Mouse (Mus musculus) neural tube, embryonic 11.5 days (tissue): Measurements from ENCODE around the gene Gm6169. TPM values are rescaled to one million over a fixed set of nuclear protein-coding genes. Genes with fewer than 3 reads are reported as not detected.

Experiments
- ATAC-seq: fragments of 200-750 bp; cut with Nextera tagmentation; 2 replicates; pipeline ENCODE4 v1.8.0; 2017; ENCODE audit warnings: moderate number of reproducible peaks, mild to moderate bottlenecking, moderate TSS enrichment, moderate library complexity; ENCODE audit not compliant: insufficient read depth, low FRiP score, low TSS enrichment
- DNase-seq: peaks from one replicate; pipeline ENCODE4 v3.0.0-alpha.2; 2015; ENCODE audit warnings: low spot score
- H3K27ac ChIP-seq: fragments of 300-500 bp; sonication (generic); 2 replicates; pipeline ENCODE4 v1.5.1; 2014; ENCODE audit warnings: low read depth, mild to moderate bottlenecking, low read length
- H3K27me3 ChIP-seq: fragments of 300-500 bp; sonication (generic); 2 replicates; pipeline ENCODE4 v1.6.1; 2014; ENCODE audit warnings: mild to moderate bottlenecking, low read length, mixed read lengths; ENCODE audit not compliant: control insufficient read depth, insufficient read depth
- H3K36me3 ChIP-seq: fragments of 300-500 bp; sonication (generic); 2 replicates; pipeline ENCODE4 v1.6.1; 2014; ENCODE audit warnings: mild to moderate bottlenecking, low read length, moderate library complexity, mixed read lengths; ENCODE audit not compliant: control insufficient read depth, insufficient read depth
- H3K4me1 ChIP-seq: fragments of 300-500 bp; sonication (generic); 2 replicates; pipeline ENCODE4 v1.6.1; 2014; ENCODE audit warnings: low read length, mixed read lengths; ENCODE audit not compliant: control insufficient read depth, insufficient read depth
- H3K4me2 ChIP-seq: fragments of 300-500 bp; sonication (generic); 2 replicates; pipeline ENCODE4 v1.6.1; 2014; ENCODE audit warnings: low read depth, mild to moderate bottlenecking, moderate library complexity
- H3K4me3 ChIP-seq: fragments of 300-500 bp; sonication (generic); 2 replicates; pipeline ENCODE4 v1.5.1; 2014; ENCODE audit warnings: low read depth, low read length
- H3K9ac ChIP-seq: fragments of 300-500 bp; sonication (generic); 2 replicates; pipeline ENCODE4 v1.6.1; 2014; ENCODE audit warnings: mild to moderate bottlenecking, low read length
- H3K9me3 ChIP-seq: fragments of 300-500 bp; sonication (generic); 2 replicates; pipeline ENCODE4 v1.6.1; 2016; ENCODE audit warnings: low read length; ENCODE audit not compliant: control insufficient read depth
- WGBS: fragments of 180-500 bp; shearing (Covaris S2); extraction: QIAGEN DNeasy Blood & Tissue Kit; methylation state at CpG from one replicate; pipeline ENCODE4 v1.1.7; 2014; 5-methylcytosine and 5-hydroxymethylcytosine counted together
- polyA plus RNA-seq: library from polyadenylated mRNA; unstranded; fragments of >200 nt; fragmentation: Nextera tagmentation; extraction: Ambion mirVana; gene quantifications from 2 replicates; pipeline ENCODE4 v1.2.1, GENCODE M21; 2014

Gm6169 gene
- polyA plus RNA-seq, 1 experiment from 2014 or later: 0.45 TPM

DNA sequence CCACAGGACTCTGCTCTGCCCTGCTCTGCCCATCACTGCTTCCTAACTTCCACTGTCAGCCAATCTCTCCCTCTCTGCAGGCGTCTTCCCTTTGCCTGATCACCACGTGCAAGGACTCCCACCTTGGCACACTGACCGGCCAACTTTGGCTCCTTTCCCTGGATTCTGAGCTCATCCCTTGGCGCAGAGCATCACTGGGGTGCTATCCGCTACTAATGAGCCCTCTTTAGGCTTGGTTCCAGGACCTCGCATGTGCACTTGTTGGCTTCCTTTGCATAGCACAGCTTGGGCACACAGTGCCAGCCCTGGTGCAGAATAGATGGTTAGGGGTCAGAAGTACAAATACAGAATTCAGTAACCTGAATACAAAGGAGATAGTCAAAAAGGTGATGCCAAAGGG lies 47.9 kb downstream of the Gm6169 start:
- no peak overlapping the region for H3K4me3 ChIP-seq
- no peaks in the 10 kb centered on the region for H3K27me3 ChIP-seq
- ATAC-seq (no peak), DNase-seq (no peak)
- H3K4me2 ChIP-seq: no peak overlapping the region
- no peak overlapping the region for H3K27ac ChIP-seq
- no peaks in the 10 kb centered on the region for H3K36me3 ChIP-seq
- WGBS: 87% methylated on average over 6 of the region's 6 CpGs
- no peak overlapping the region for H3K9ac ChIP-seq
- no peaks in the 10 kb centered on the region for H3K9me3 ChIP-seq
- H3K4me1 ChIP-seq: no peaks in the 10 kb centered on the region

Other genes starting within 250 kb of the Gm6169 start
- 0.19 and 0.32 TPM in 2 replicates for gene Gcnt4, start 174.5 kb downstream of the Gm6169 start, polyA plus RNA-seq
- not detected in 2 replicates for gene 1700029F12Rik, start 64.9 kb downstream of the Gm6169 start, polyA plus RNA-seq
- 14.2 and 15.2 TPM in 2 replicates for gene Fam169a, start 32.0 kb downstream of the Gm6169 start, polyA plus RNA-seq
- 34.5 and 39.6 TPM in 2 replicates for gene Gfm2, start 38.7 kb upstream of the Gm6169 start, polyA plus RNA-seq
- gene Nsa2, start 38.7 kb upstream of the Gm6169 start, polyA plus RNA-seq: 72.3 and 73.1 TPM in 2 replicates
- 25.3 and 26.7 TPM in 2 replicates for gene Hexb, start 99.1 kb upstream of the Gm6169 start, polyA plus RNA-seq
- gene Enc1, start 141.9 kb upstream of the Gm6169 start, polyA plus RNA-seq: 23.6 and 24.3 TPM in 2 replicates